Mouse (Mus musculus) neural tube, postnatal 0 days (tissue): Measurements from ENCODE around the gene Tpcn1. TPM values are rescaled to one million over a fixed set of nuclear protein-coding genes. Genes with fewer than 3 reads are reported as not detected.

ENCODE experiments used
- polyA plus RNA-seq: library from polyadenylated mRNA; unstranded; fragments of >200 nt; fragmentation: Nextera tagmentation; extraction: Ambion mirVana; gene quantifications from 2 replicates; pipeline ENCODE4 v1.2.1, GENCODE M21; 2015

The Tpcn1 gene
- polyA plus RNA-seq = 21.8 and 23.6 TPM in 2 replicates

DNA sequence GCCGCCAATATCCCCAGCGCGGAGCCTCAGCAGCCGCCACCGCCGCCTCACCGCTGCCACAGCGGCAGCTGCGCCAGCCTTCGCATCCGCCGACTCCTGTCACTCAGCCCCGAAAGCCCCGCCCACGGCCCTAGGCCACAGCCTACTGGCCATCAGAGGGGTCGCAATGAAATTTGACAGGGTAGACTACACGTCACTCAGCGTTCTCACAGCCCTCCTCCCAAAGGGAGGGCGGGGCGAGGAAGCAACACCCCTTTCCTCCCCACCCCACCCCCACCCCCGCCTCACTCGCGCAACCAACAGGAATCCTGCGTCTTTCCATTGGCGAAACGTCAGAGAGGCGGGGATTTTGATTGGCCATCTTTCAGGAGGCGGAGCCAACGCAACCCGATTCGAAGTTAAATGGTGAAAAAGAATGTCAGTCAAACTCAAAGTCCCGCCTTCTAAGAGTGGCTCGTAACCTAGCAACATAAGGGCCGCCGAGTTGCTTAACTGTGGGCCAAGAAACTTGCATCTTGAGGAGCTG, at the start of gene Tpcn1, which contains the start of gene Iqcd:
Gene Tpcn1, minus strand, starts transcription at position 105 of the 526 bp plus-strand sequence.
Gene Iqcd, plus strand, starts transcription at position 448 of the 526 bp plus-strand sequence.

DNA sequence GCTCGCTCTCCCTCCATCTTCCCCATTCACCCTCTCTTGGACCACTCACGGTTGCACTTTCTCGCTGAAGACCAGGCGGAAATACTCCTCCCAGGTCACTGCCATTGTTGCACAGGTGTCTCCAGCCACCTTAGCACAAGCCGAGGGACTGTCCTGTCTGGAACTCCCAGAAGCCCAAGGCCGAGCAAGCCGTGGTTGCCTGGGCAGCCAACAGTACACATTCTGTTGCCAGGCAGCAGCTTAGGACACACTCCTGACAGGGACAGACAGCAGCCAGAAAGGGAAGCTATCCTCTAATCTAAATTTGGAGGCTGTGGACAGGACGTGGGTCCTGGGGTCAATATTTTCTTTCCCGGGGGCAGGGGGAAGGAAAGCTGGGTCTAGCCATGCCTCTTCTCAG, 45.7 kb upstream of the Tpcn1 start, which contains the start of gene Cfap73:
Gene Cfap73, minus strand, starts transcription at position 105 of the 400 bp plus-strand sequence.

DNA sequence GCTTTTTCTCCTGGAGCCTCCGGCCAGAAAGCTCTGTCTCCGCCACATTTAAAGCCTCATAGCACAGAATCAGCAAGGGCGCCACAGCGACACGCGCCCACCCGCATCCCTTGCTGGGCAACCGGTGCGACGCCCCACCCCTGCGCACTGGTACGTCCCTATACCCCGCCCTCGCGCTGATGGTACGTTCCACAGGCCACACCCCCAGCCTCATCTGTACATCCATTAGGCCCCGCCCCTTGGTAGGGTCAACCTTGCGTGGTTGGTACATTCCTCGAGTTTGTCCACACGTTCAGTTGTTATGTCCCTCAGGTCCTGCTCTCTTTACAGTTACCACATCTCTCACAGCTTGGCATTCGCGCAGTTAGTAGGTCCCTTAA, 24.0 kb upstream of the Tpcn1 start, which contains the start of the genes Rita1 and Ddx54:
Gene Rita1, minus strand, starts transcription at position 148 of the 380 bp plus-strand sequence.
Gene Ddx54, plus strand, starts transcription at position 298 of the 380 bp plus-strand sequence.

GRCm38 (mm10) chr5:120510982-120511642, 77.4 kb downstream of the Tpcn1 start, which contains the start of gene Slc8b1:
Gene Slc8b1 (plus strand): TSS chr5:120511168.

GRCm38 (mm10) chr5:120503144-120503795, 85.2 kb downstream of the Tpcn1 start, which contains the start of gene Plbd2:
Gene Plbd2 (minus strand): TSS chr5:120503625.

Other genes with a start within 250 kb of the Tpcn1 start
- 14.8 and 15.4 TPM in 2 replicates for gene Lhx5, start 157.0 kb downstream of the Tpcn1 start, polyA plus RNA-seq
- 8.5 and 10.7 TPM in 2 replicates for gene Sdsl, start 115.9 kb downstream of the Tpcn1 start, polyA plus RNA-seq
- 1.2 and 1.4 TPM in 2 replicates for gene Sds, start 112.1 kb downstream of the Tpcn1 start, polyA plus RNA-seq
- gene Plbd2, start 85.0 kb downstream of the Tpcn1 start, polyA plus RNA-seq = 64.6 and 67.7 TPM in 2 replicates
- gene Slc8b1, start 77.5 kb downstream of the Tpcn1 start, polyA plus RNA-seq = 3.4 and 3.6 TPM in 2 replicates
- 1.1 and 1.2 TPM in 2 replicates for gene Iqcd, start 343 bp upstream of the Tpcn1 start, polyA plus RNA-seq
- 34.9 and 36.0 TPM in 2 replicates for gene Rita1, start 23.9 kb upstream of the Tpcn1 start, polyA plus RNA-seq
- gene Ddx54, start 24.1 kb upstream of the Tpcn1 start, polyA plus RNA-seq = 26.9 and 28.1 TPM in 2 replicates
- gene Cfap73, start 45.6 kb upstream of the Tpcn1 start, polyA plus RNA-seq = 1.0 and 1.2 TPM in 2 replicates
- 1.5 and 2.8 TPM in 2 replicates for gene Rasal1, start 60.1 kb upstream of the Tpcn1 start, polyA plus RNA-seq
- gene Dtx1, start 123.3 kb upstream of the Tpcn1 start, polyA plus RNA-seq = 61.0 and 64.5 TPM in 2 replicates
- gene Oas2, start 161.2 kb upstream of the Tpcn1 start, polyA plus RNA-seq = 0.48 and 0.66 TPM in 2 replicates
- 0.50 and 0.59 TPM in 2 replicates for gene Oas3, start 189.0 kb upstream of the Tpcn1 start, polyA plus RNA-seq
- gene Oas1e, start 206.9 kb upstream of the Tpcn1 start, polyA plus RNA-seq = 0.28 and 0.41 TPM in 2 replicates
- gene Oas1c, start 223.8 kb upstream of the Tpcn1 start, polyA plus RNA-seq = 0.42 and 0.83 TPM in 2 replicates